Mouse (Mus musculus) lung, embryonic 14.5 days (tissue): Measurements from ENCODE around the gene Dffa. TPM values are rescaled to one million over a fixed set of nuclear protein-coding genes. Genes with fewer than 3 reads are reported as not detected.

ENCODE experiments used
- ATAC-seq: fragments of 200-750 bp; cut with Nextera tagmentation; 2 replicates; pipeline ENCODE4 v1.8.0; 2017; ENCODE audit warnings: mild to moderate bottlenecking, moderate TSS enrichment, moderate library complexity; ENCODE audit not compliant: insufficient read depth
- DNase-seq: peaks from one replicate; pipeline ENCODE4 v3.0.0-alpha.2; 2015
- H3K27ac ChIP-seq: fragments of 300-500 bp; sonication (generic); 2 replicates; pipeline ENCODE4 v1.5.1; 2014; ENCODE audit warnings: low read depth, mild to moderate bottlenecking, moderate library complexity
- H3K27me3 ChIP-seq: fragments of 300-500 bp; sonication (generic); 2 replicates; pipeline ENCODE4 v1.6.1; 2014; ENCODE audit warnings: low read length, control low read depth; ENCODE audit not compliant: insufficient read depth
- H3K36me3 ChIP-seq: fragments of 300-500 bp; sonication (generic); 2 replicates; pipeline ENCODE4 v1.6.1; 2014; ENCODE audit warnings: control low read depth; ENCODE audit not compliant: insufficient read depth
- H3K4me1 ChIP-seq: fragments of 300-500 bp; sonication (generic); 2 replicates; pipeline ENCODE4 v1.6.1; 2014; ENCODE audit warnings: antibody characterized with exemption, control low read depth; ENCODE audit not compliant: insufficient read depth
- H3K4me2 ChIP-seq: fragments of 300-500 bp; sonication (generic); 2 replicates; pipeline ENCODE4 v1.6.1; 2014; ENCODE audit warnings: mild to moderate bottlenecking
- H3K4me3 ChIP-seq: fragments of 300-500 bp; sonication (generic); 2 replicates; pipeline ENCODE4 v1.5.1; 2014; ENCODE audit warnings: low read depth, low read length
- H3K9ac ChIP-seq: fragments of 300-500 bp; sonication (generic); 2 replicates; pipeline ENCODE4 v1.6.1; 2014
- H3K9me3 ChIP-seq: fragments of 300-500 bp; sonication (generic); 2 replicates; pipeline ENCODE4 v1.6.1; 2016; ENCODE audit warnings: low read depth, low read length, control low read depth
- CTCF ChIP-seq: IDR thresholded peaks from 2 replicates; pipeline ENCODE4 v1.5.1; 2016; ENCODE audit warnings: antibody characterized with exemption, low read depth
- WGBS: fragments of 180-500 bp; shearing (Covaris S2); extraction: QIAGEN DNeasy Blood & Tissue Kit; methylation state at CpG from one replicate; pipeline ENCODE4 v1.1.7; 2014; 5-methylcytosine and 5-hydroxymethylcytosine counted together
- polyA plus RNA-seq: library from polyadenylated mRNA; unstranded; fragments of >200 nt; fragmentation: Nextera tagmentation; extraction: Ambion mirVana; gene quantifications from 2 replicates; pipeline ENCODE4 v1.2.1, GENCODE M21; 2014

The Dffa gene
- polyA plus RNA-seq, 1 experiment from 2014 or later: 29.7 TPM

- TF ChIP-seq CTCF: no peak
- Histone ChIP-seq H3K27ac (no peak overlapping the region), H3K9ac (no peak overlapping the region), H3K4me2 (no peak overlapping the region), H3K36me3 (peaks cover 93% of the 10 kb centered on the region), H3K4me1 (no peaks in the 10 kb centered on the region), H3K4me3 (no peak overlapping the region), H3K9me3 (no peaks in the 10 kb centered on the region), H3K27me3 (no peaks in the 10 kb centered on the region)
- DNase-seq: no peak
- ATAC-seq: no peak
- WGBS: 85% methylated on average over 2 of the region's 2 CpGs
These were observed 55.3 kb downstream of the Dffa start for GRCm38 (mm10) chr4:149159203-149159602.

DNA sequence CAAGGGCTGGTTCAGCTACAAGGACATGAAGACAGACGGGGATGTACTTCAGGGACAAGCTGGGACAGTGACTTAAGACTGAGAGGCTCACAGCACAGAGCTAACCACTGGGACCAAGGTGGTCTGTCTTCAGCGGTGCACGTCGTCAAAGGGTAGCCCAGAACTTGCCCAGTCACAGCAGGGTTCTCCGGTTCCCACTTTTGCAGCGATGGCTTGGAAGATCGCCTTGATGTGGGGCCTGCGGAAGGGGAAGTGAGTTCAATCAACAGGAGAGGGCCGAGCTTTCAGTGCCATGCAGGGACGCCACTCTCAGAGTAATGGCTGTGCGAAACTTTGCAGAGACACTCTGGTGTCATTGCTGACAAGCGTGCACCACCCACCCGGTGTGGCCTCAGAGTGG lies 55.9 kb downstream of the Dffa start:
- TF ChIP-seq CTCF: no peak

GRCm38 (mm10) chr4:149161166-149161565 lies 57.2 kb downstream of the Dffa start:
- ATAC-seq (no peak), DNase-seq (no peak)
- Histone ChIP-seq H3K4me2 (no peak overlapping the region), H3K4me3 (no peak overlapping the region), H3K9ac (no peak overlapping the region), H3K27ac (no peak overlapping the region), H3K36me3 (peaks cover 80% of the 10 kb centered on the region), H3K27me3 (no peaks in the 10 kb centered on the region), H3K9me3 (no peaks in the 10 kb centered on the region), H3K4me1 (no peaks in the 10 kb centered on the region)
- TF ChIP-seq CTCF: no peak
- 84% methylated on average over 6 of the region's 6 CpGs for WGBS

More for the DNA sequence above, 55.9 kb downstream of the Dffa start:
- no peaks in the 10 kb centered on the region for H3K9me3 ChIP-seq
- DNase-seq (no peak), ATAC-seq (no peak)
- H3K4me1 ChIP-seq: no peaks in the 10 kb centered on the region
- no peaks in the 10 kb centered on the region for H3K27me3 ChIP-seq
- no peak overlapping the region for H3K4me3 ChIP-seq
- H3K9ac ChIP-seq: no peak overlapping the region
- peaks cover 92% of the 10 kb centered on the region for H3K36me3 ChIP-seq
- 89% methylated on average over 13 of the region's 13 CpGs for WGBS
- H3K27ac ChIP-seq: no peak overlapping the region
- no peak overlapping the region for H3K4me2 ChIP-seq

DNA sequence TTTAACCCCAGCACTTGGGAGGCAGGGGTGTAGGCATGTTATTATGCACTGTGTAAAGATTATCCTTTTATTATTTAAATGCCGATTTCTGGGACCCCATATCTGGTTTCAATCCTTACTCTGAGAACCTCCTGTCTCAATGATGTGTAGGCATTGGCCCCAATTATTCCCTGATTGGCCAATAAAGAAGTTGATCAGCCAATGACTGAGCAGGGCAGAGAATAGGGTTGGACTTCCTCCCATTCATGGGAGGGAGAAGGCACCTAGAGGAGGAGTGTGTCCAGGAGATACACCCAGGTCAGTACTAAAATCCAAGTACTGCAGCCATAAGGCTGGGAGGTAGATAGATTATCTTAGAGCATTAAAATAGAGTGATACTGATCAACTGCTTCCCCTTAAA lies 59.2 kb downstream of the Dffa start:
- WGBS: 59% methylated on average over 1 of the region's 1 CpGs
- ATAC-seq (no peak), DNase-seq (no peak)
- Histone ChIP-seq H3K4me1 (no peaks in the 10 kb centered on the region), H3K27ac (no peak overlapping the region), H3K27me3 (no peaks in the 10 kb centered on the region), H3K4me3 (no peak overlapping the region), H3K9me3 (no peaks in the 10 kb centered on the region), H3K9ac (no peak overlapping the region), H3K4me2 (no peak overlapping the region), H3K36me3 (peaks cover 61% of the 10 kb centered on the region)
- no peak for TF ChIP-seq CTCF

DNA sequence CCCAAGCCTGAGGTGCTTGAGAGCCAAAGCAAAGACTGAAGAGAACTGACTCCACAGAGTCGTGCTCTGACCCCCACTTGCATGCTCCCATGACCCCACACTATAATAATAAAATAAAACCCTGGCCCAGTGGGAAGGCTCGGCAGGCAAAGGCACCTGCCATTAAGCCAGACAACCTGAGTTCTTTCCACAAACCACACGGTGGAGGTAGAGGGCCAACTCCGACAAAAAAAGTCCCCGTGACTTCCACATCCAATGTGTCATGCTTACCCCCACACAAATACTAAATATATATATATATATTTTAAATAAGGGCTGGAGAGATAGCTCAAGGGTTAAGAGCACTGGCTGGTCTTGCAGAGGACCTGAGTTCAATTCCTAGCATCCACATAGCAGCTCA lies 60.2 kb downstream of the Dffa start:
- peaks cover 52% of the 10 kb centered on the region for H3K36me3 ChIP-seq
- H3K9ac ChIP-seq: no peak overlapping the region
- H3K27ac ChIP-seq: no peak overlapping the region
- H3K4me3 ChIP-seq: no peak overlapping the region
- 48% methylated on average over 5 of the region's 5 CpGs for WGBS
- H3K9me3 ChIP-seq: no peaks in the 10 kb centered on the region
- peak; percentile 34; the same call in 1 of the 2 replicates for TF ChIP-seq CTCF
- no peak for DNase-seq
- no peaks in the 10 kb centered on the region for H3K4me1 ChIP-seq
- no peak overlapping the region for H3K4me2 ChIP-seq
- ATAC-seq: no peak
- no peaks in the 10 kb centered on the region for H3K27me3 ChIP-seq

DNA sequence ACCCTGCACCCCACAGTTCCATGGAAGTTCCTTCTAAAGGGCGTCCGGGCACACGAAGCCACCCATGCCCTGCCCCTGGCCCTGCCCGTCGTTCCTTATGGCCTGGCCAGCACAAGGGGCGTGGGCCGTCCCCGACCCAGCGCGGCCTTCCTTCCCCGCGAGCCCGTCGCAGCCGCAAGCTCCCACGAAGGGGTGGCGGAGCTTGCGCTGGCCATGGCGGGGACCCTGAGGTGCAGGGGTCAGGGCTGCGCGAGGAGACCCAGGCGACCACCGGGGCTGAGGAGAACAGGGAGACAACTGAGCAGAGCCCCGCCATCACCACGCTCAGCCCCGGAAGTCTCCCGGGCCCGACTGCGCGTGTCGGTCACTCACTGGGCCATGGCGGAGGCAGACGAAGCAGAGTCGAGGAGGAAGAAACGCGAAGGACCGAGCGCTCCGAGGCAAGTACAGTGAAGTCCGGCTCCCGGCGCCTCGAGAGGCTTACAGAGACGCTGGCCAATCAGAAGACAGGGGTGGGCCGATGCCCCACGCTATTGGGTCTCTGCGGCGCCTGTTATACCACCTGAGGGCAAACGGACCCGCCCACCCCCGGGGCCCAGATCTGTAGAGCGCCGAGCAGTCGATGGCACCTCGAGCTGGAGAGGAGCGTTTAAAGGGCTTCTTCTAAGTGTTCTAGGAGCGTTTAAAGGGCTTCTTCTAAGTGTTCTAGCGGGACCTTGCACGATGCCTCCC lies 62.4 kb downstream of the Dffa start, which contains the start of gene Pgd:
Pgd (minus strand) TSS at position 557 of the 732 bp plus-strand sequence.
- peak within 1 kb of the TSS; percentile 83 for H3K27ac ChIP-seq
- H3K36me3 ChIP-seq: peaks cover 30% of the 10 kb centered on the region
- under 1% methylated on average over 59 of the region's 59 CpGs for WGBS
- peak within 1 kb of the TSS; percentile 85 for H3K4me3 ChIP-seq
- ATAC-seq (peak; percentile 100), DNase-seq (peak; percentile 98)
- no peaks in the 10 kb centered on the region for H3K9me3 ChIP-seq
- no peaks in the 10 kb centered on the region for H3K27me3 ChIP-seq
- H3K4me2 ChIP-seq: peak within 1 kb of the TSS; percentile 95
- H3K4me1 ChIP-seq: no peaks in the 10 kb centered on the region
- TF ChIP-seq CTCF: no peak
- peak within 1 kb of the TSS; percentile 87 for H3K9ac ChIP-seq

GRCm38 (mm10) chr4:149166957-149167611 lies 63.1 kb downstream of the Dffa start:
- H3K9ac ChIP-seq: peak overlapping the region; percentile 87
- H3K4me3 ChIP-seq: peak overlapping the region; percentile 85
- ATAC-seq: peak; percentile 64
- under 1% methylated on average over 27 of the region's 27 CpGs for WGBS
- peak; percentile 49 for DNase-seq
- H3K4me2 ChIP-seq: peak overlapping the region; percentile 95
- peaks cover 23% of the 10 kb centered on the region for H3K36me3 ChIP-seq
- H3K27me3 ChIP-seq: no peaks in the 10 kb centered on the region
- H3K27ac ChIP-seq: peak overlapping the region; percentile 83
- no peaks in the 10 kb centered on the region for H3K9me3 ChIP-seq
- no peak for TF ChIP-seq CTCF
- no peaks in the 10 kb centered on the region for H3K4me1 ChIP-seq
